Mouse (Mus musculus) ES-CJ7 (cell line): Measurements from ENCODE around the gene Scgb2b17.
"Not testable (repeated sequence)": the region's sequence is repeated elsewhere in the genome, so short reads cannot be mapped to it uniquely, and the experiment has no call there.

Experiments
- DNase-seq: peaks from one replicate; pipeline ENCODE4 v3.0.0; 2011; ENCODE audit warnings: low read depth, low spot score

The Scgb2b17 gene

DNA sequence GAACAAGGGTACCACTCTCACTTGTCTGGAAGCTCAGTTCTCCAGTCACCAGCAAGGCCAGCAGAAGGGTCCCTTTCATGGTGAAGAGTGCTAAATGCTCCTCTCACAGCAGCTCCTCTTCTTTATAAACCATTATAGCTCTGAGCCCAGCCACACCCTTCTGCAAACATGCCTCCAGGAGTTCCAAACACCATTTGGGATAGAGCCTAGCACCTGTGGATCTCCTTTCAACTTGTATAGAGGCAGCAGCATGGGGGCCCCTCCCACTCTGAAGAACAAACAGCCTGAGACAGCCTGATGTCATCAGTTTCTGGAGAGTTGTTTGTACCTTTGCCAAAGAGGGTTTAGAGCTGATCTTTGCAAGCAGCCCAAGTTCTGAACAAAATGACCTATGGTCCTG lies at the start of gene Scgb2b17:
Gene Scgb2b17, minus strand, starts transcription at position 101 of the 400 bp plus-strand sequence.
- DNase-seq = not testable (repeated sequence)

- not testable (repeated sequence) for DNase-seq
Observed at GRCm38 (mm10) chr7:33063149-33063548, 6.8 kb upstream of the Scgb2b17 start, which contains the start of gene Scgb1b17. Gene Scgb1b17, plus strand, starts transcription at chr7:33063449.
